Comparison of ENCODE assay signal across 9 mouse cellular contexts in the genomic region with DNA sequence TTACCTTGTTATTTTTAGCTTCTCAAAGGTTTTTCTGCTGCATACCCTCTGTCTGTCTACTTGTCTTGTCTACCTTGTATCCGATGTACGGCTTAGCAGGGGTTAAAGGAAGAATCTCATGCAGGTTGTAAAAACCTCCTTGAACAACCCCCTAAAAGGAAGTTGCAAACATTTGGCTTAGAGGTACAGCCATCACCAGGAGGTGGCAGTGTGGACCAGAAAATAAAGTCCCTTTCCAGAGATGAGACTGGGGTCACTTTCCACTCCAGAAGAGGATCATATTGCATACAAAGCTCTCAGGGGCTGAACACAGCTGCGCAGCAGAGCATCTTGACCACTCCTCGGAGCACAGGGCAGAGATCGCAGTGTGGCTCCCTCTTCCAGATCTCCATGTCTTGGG.
DNase-seq lines count a peak whose midpoint lies in the region; ATAC-seq and TF ChIP-seq lines count a peak whose summit lies in the region.
"Had no signal": no experiment of that assay in that cellular context is flagged by ENCODE, and none has a peak within 500 bp of the region (broad histone marks: within the 10 kb centered on the region; RNA-seq: fewer than 3 reads in every experiment).

No protein-coding gene starts in this region.

- no peak overlapping the region for H3K27ac ChIP-seq in ES-Bruce4 (ENCODE audit: insufficient read depth, low read length)
- H3K27ac ChIP-seq in cortical plate, adult 2 months (ENCODE audit: insufficient read depth, low read length) = no peak overlapping the region
- H3K27ac ChIP-seq in hindbrain, embryonic 11.5 days (ENCODE audit: low read depth, low read length) = no peak overlapping the region
- no peak overlapping the region for H3K27ac ChIP-seq in left cerebral cortex, adult 2 months
- H3K27ac ChIP-seq: heart, embryonic 15.5 days had no signal

- 24% methylated on average over 5 of the region's 5 CpGs for WGBS in hindbrain, embryonic 11.5 days

- peak; percentile 18 for TF ChIP-seq CTCF in ES-Bruce4 (IDR thresholded peaks at IDR 0.05; ENCODE audit: low read depth, low read length)
- peak; percentile 67 for TF ChIP-seq CTCF in cortical plate, adult 2 months (IDR thresholded peaks at IDR 0.05; ENCODE audit: extremely low read depth, insufficient read depth, low read length)
- peak; percentile 64 for TF ChIP-seq CTCF in left cerebral cortex, adult 2 months (IDR thresholded peaks at IDR 0.05)

- DNase-seq in adrenal gland, adult 2 months = peak; percentile 35
- DNase-seq in adrenal gland, adult 8-10 months = no peak
- DNase-seq in hindbrain, embryonic 11.5 days (ENCODE audit: low spot score) = peak; percentile 81
- DNase-seq in left cerebral cortex, adult 2 months (ENCODE audit: extremely low spot score in 1 of 2, low spot score in 2 of 2) = peak; percentile 29 to 54
- DNase-seq in mesoderm, embryonic 11.5 days (ENCODE audit: low read depth, low spot score) = peak; percentile 86
- DNase-seq in splenic B cell, adult 2 months (ENCODE audit: low read depth, low spot score) = peak; percentile 5

- intact Hi-C loops in left cerebral cortex, adult 2 months (cut with DNase I) = loop anchor here (1.0 kb wide), 1 partner anchor 556 kb away; no protein-coding TSS in a partner anchor

- no peak overlapping the region for H3K4me2 ChIP-seq in hindbrain, embryonic 11.5 days (replicated peaks; ENCODE audit: low read depth, low read length)
- H3K4me2 ChIP-seq: heart, embryonic 15.5 days had no signal

- H3K9me3 ChIP-seq in ES-Bruce4 (replicated peaks; ENCODE audit: control insufficient read depth, insufficient read depth, low read length, poor library complexity, severe bottlenecking) = no peaks in the 10 kb centered on the region
- H3K9me3 ChIP-seq in hindbrain, embryonic 11.5 days (ENCODE audit: control insufficient read depth, low read length) = no peaks in the 10 kb centered on the region
- H3K9me3 ChIP-seq: heart, embryonic 15.5 days had no signal

- peak; percentile 70; the same call in 1 of the 2 replicates for ATAC-seq in hindbrain, embryonic 11.5 days (ENCODE audit: low FRiP score)

- H3K4me1 ChIP-seq in ES-Bruce4 (ENCODE audit: control insufficient read depth, insufficient read depth, low read length) = peaks cover 7% of the 10 kb centered on the region
- no peaks in the 10 kb centered on the region for H3K4me1 ChIP-seq in cortical plate, adult 2 months (ENCODE audit: control insufficient read depth, insufficient read depth, low read length)
- H3K4me1 ChIP-seq in hindbrain, embryonic 11.5 days (replicated peaks; ENCODE audit: control insufficient read depth, insufficient read depth, low read length) = no peaks in the 10 kb centered on the region
- H3K4me1 ChIP-seq: heart, embryonic 15.5 days had no signal

- no peaks in the 10 kb centered on the region for H3K36me3 ChIP-seq in ES-Bruce4 (ENCODE audit: control insufficient read depth, insufficient read depth, low read length, poor library complexity, severe bottlenecking)
- no peaks in the 10 kb centered on the region for H3K36me3 ChIP-seq in hindbrain, embryonic 11.5 days (ENCODE audit: control insufficient read depth, insufficient read depth, low read length)
- no peaks in the 10 kb centered on the region for H3K36me3 ChIP-seq in splenic B cell, adult 2 months (ENCODE audit: control insufficient read depth, insufficient read depth, low read length, poor library complexity, severe bottlenecking)
- H3K36me3 ChIP-seq: heart, embryonic 15.5 days had no signal

- no peak overlapping the region for H3K4me3 ChIP-seq in ES-Bruce4 (ENCODE audit: low read depth, low read length)
- H3K4me3 ChIP-seq in cortical plate, adult 2 months (ENCODE audit: insufficient read depth, low read length) = no peak overlapping the region
- no peak overlapping the region for H3K4me3 ChIP-seq in hindbrain, embryonic 11.5 days (ENCODE audit: low read depth, low read length)
- H3K4me3 ChIP-seq in left cerebral cortex, adult 2 months = no peak overlapping the region
- H3K4me3 ChIP-seq: heart, embryonic 15.5 days had no signal

- no peak overlapping the region for H3K9ac ChIP-seq in ES-Bruce4 (ENCODE audit: low read depth, poor library complexity, severe bottlenecking)
- no peak overlapping the region for H3K9ac ChIP-seq in hindbrain, embryonic 11.5 days (ENCODE audit: low read depth, low read length)
- H3K9ac ChIP-seq: heart, embryonic 15.5 days had no signal

- TF ChIP-seq POLR2A in ES-Bruce4 (IDR thresholded peaks at IDR 0.05; ENCODE audit: insufficient read depth, low read length) = no peak
- TF ChIP-seq POLR2A in cortical plate, adult 2 months (IDR thresholded peaks at IDR 0.05; ENCODE audit: extremely low read depth, insufficient read depth, low read length) = no peak

- H3K27me3 ChIP-seq in ES-Bruce4 (ENCODE audit: control insufficient read depth, insufficient read depth, low read length, poor library complexity, severe bottlenecking) = no peaks in the 10 kb centered on the region
- H3K27me3 ChIP-seq in hindbrain, embryonic 11.5 days (ENCODE audit: control insufficient read depth, insufficient read depth, low read length) = peaks cover 2% of the 10 kb centered on the region
- no peaks in the 10 kb centered on the region for H3K27me3 ChIP-seq in splenic B cell, adult 2 months (ENCODE audit: control insufficient read depth, insufficient read depth, low read length, poor library complexity, severe bottlenecking)
- H3K27me3 ChIP-seq: heart, embryonic 15.5 days had no signal

- TF ChIP-seq EP300 in ES-Bruce4 (IDR thresholded peaks at IDR 0.05; ENCODE audit: insufficient read depth, low read depth, low read length) = no peak
